Mouse (Mus musculus): ENCODE measurements around the gene Chchd3.

Chchd3 gene

GRCm38 (mm10) chr6:33059735-33060576, at the start of gene Chchd3:
Gene Chchd3, minus strand, starts transcription at chr6:33060260.
- peak; percentile 98 to 99 for DNase-seq

GRCm38 (mm10) chr6:33104661-33105060, 44.6 kb upstream of the Chchd3 start:
- DNase-seq = no peak

GRCm38 (mm10) chr6:33098903-33099302, 38.8 kb upstream of the Chchd3 start:
- no peak for DNase-seq

- DNase-seq = no peak
Observed at GRCm38 (mm10) chr6:33094671-33095233, 34.7 kb upstream of the Chchd3 start.

GRCm38 (mm10) chr6:33080186-33080585, 20.1 kb upstream of the Chchd3 start:
- no peak for DNase-seq

- DNase-seq = peak; percentile 3 to 5
Observed at GRCm38 (mm10) chr6:33078260-33078936, 18.3 kb upstream of the Chchd3 start.

- no peak for DNase-seq
Observed at GRCm38 (mm10) chr6:33066462-33066861, 6.4 kb upstream of the Chchd3 start.

GRCm38 (mm10) chr6:33059276-33059675, 784 bp downstream of the Chchd3 start:
- peak; percentile 51 to 59 for DNase-seq

GRCm38 (mm10) chr6:33056392-33056791, 3.7 kb downstream of the Chchd3 start:
- DNase-seq = no peak

GRCm38 (mm10) chr6:33055663-33056062, 4.4 kb downstream of the Chchd3 start:
- no peak for DNase-seq

- no peak for DNase-seq
Observed at GRCm38 (mm10) chr6:33054946-33055345, 5.1 kb downstream of the Chchd3 start.

- DNase-seq = no peak
Observed at GRCm38 (mm10) chr6:33051642-33052041, 8.4 kb downstream of the Chchd3 start.

GRCm38 (mm10) chr6:33049705-33050420, 10.2 kb downstream of the Chchd3 start:
- DNase-seq = no peak

- no peak for DNase-seq
Observed at GRCm38 (mm10) chr6:33043480-33043879, 16.6 kb downstream of the Chchd3 start.

GRCm38 (mm10) chr6:33042880-33043279, 17.2 kb downstream of the Chchd3 start:
- no peak for DNase-seq

GRCm38 (mm10) chr6:33041978-33042377, 18.1 kb downstream of the Chchd3 start:
- no peak for DNase-seq

GRCm38 (mm10) chr6:33040360-33041090, 19.5 kb downstream of the Chchd3 start:
- no peak for DNase-seq

- DNase-seq = no peak
Observed at GRCm38 (mm10) chr6:33032543-33032942, 27.5 kb downstream of the Chchd3 start.

GRCm38 (mm10) chr6:33031631-33032030, 28.4 kb downstream of the Chchd3 start:
- no peak for DNase-seq

GRCm38 (mm10) chr6:33028296-33028695, 31.8 kb downstream of the Chchd3 start:
- DNase-seq = no peak

- no peak for DNase-seq
Observed at GRCm38 (mm10) chr6:33025041-33025440, 35.0 kb downstream of the Chchd3 start.

GRCm38 (mm10) chr6:33004607-33005006, 55.5 kb downstream of the Chchd3 start:
- DNase-seq = no peak
